Mouse (Mus musculus) spleen, adult 18-20 months (tissue): ENCODE data around the gene Dnaaf5.

ENCODE experiments used
- DNase-seq, 2 experiments: peaks; one replicate each; pipeline ENCODE4 v3.0.0; 2022; ENCODE audit warnings: mixed read lengths in 2 of 2

The Dnaaf5 gene

GRCm38 (mm10) chr5:139199995-139200769 lies 50.2 kb downstream of the Dnaaf5 start, which contains the start of gene Sun1:
Sun1 (plus strand) TSS chr5:139200637.
- peak; percentile 98 to 99 for DNase-seq

- DNase-seq = no peak
These were observed 50.9 kb downstream of the Dnaaf5 start for GRCm38 (mm10) chr5:139200770-139201569.

GRCm38 (mm10) chr5:139202127-139202526 lies 52.1 kb downstream of the Dnaaf5 start:
- DNase-seq = no peak

GRCm38 (mm10) chr5:139203312-139203711 lies 53.3 kb downstream of the Dnaaf5 start:
- DNase-seq = no peak

GRCm38 (mm10) chr5:139206081-139206480 lies 56.1 kb downstream of the Dnaaf5 start:
- DNase-seq = no peak

GRCm38 (mm10) chr5:139206525-139206924 lies 56.5 kb downstream of the Dnaaf5 start:
- DNase-seq = peak in 1 of 2 experiments; percentile 21

GRCm38 (mm10) chr5:139208183-139208582 lies 58.2 kb downstream of the Dnaaf5 start:
- DNase-seq = no peak

- DNase-seq = no peak
These were observed 59.1 kb downstream of the Dnaaf5 start for GRCm38 (mm10) chr5:139208871-139209684.

- no peak for DNase-seq
These were observed 59.6 kb downstream of the Dnaaf5 start for GRCm38 (mm10) chr5:139209685-139210026.

GRCm38 (mm10) chr5:139211737-139212385 lies 61.8 kb downstream of the Dnaaf5 start:
- no peak for DNase-seq

- no peak for DNase-seq
These were observed 64.3 kb downstream of the Dnaaf5 start for GRCm38 (mm10) chr5:139214298-139214697.

GRCm38 (mm10) chr5:139215184-139215583 lies 65.2 kb downstream of the Dnaaf5 start:
- DNase-seq = no peak

GRCm38 (mm10) chr5:139216121-139216520 lies 66.1 kb downstream of the Dnaaf5 start:
- DNase-seq = no peak

GRCm38 (mm10) chr5:139216774-139217173 lies 66.8 kb downstream of the Dnaaf5 start:
- DNase-seq = no peak

- DNase-seq = no peak
These were observed 70.0 kb downstream of the Dnaaf5 start for GRCm38 (mm10) chr5:139220006-139220515.

GRCm38 (mm10) chr5:139220610-139221009 lies 70.6 kb downstream of the Dnaaf5 start:
- no peak for DNase-seq

- DNase-seq = no peak
These were observed 73.3 kb downstream of the Dnaaf5 start for GRCm38 (mm10) chr5:139223331-139223730.

GRCm38 (mm10) chr5:139227236-139227635 lies 77.2 kb downstream of the Dnaaf5 start:
- no peak for DNase-seq

- no peak for DNase-seq
These were observed 77.6 kb downstream of the Dnaaf5 start for GRCm38 (mm10) chr5:139227645-139228044.

GRCm38 (mm10) chr5:139228318-139228717 lies 78.3 kb downstream of the Dnaaf5 start:
- no peak for DNase-seq

- no peak for DNase-seq
These were observed 79.7 kb downstream of the Dnaaf5 start for GRCm38 (mm10) chr5:139229716-139230115.

GRCm38 (mm10) chr5:139232083-139232482 lies 82.1 kb downstream of the Dnaaf5 start:
- DNase-seq = no peak
